ENCODE assay signal across 16 mouse cellular contexts in genomic region chr13:89286696-89287305, GRCm38 (mm10).
DNase-seq lines count a peak whose midpoint lies in the region.
"Had no signal": no experiment of that assay in that cellular context is flagged by ENCODE, and none has a peak within 500 bp of the region (broad histone marks: within the 10 kb centered on the region; RNA-seq: fewer than 3 reads in every experiment).

No protein-coding gene starts in this region.

- intact Hi-C loops in left cerebral cortex, postnatal 25 days (cut with DNase I) = loop anchor here (1.0 to 10.0 kb wide), 2 partner anchors 38 to 1212 kb away; no protein-coding TSS in a partner anchor

- peak; percentile 5 to 10 for DNase-seq in layer of hippocampus, adult 8-10 months (ENCODE audit: low spot score in 2 of 2)
- no peak for DNase-seq in layer of hippocampus, adult 9-10 months (ENCODE audit: low spot score)
- peak; percentile 7 to 10 for DNase-seq in frontal cortex, postnatal 10 days (ENCODE audit: low spot score in 2 of 2)
- peak; percentile 30 to 90 for DNase-seq in left cerebral cortex, postnatal 25 days (ENCODE audit: low spot score in 2 of 2)
- peak; percentile 6 to 52 for DNase-seq in right cerebral cortex, postnatal 36 days (ENCODE audit: low spot score in 2 of 2)
- DNase-seq in adrenal gland, adult 8-10 months = no peak
- no peak for DNase-seq in spleen, adult 12 weeks (ENCODE audit: low spot score)
- DNase-seq in liver = no peak
- DNase-seq: adrenal gland, postnatal 14 days; cerebellum, adult 11 months; cerebellum, postnatal 14 days; gastrocnemius, postnatal 25 days; heart, adult 2 months; heart, postnatal 4 days; liver, embryonic 13.5 days; thymus, postnatal 36 days had no signal

Comparison
In these comparisons a context has a peak if more than half of its experiments do, and no peak if none do; other contexts are left out.
1. DNase-seq: peak in layer of hippocampus, adult 8-10 months (2 of 2), frontal cortex, postnatal 10 days (2 of 2), left cerebral cortex, postnatal 25 days (2 of 2) and right cerebral cortex, postnatal 36 days (2 of 2); none in layer of hippocampus, adult 9-10 months (single experiment), adrenal gland, adult 8-10 months (single experiment), spleen, adult 12 weeks (single experiment) and liver (single experiment).